Mouse (Mus musculus): Measurements from ENCODE around the gene Idi2.
A peak's percentile ranks its signal among the peaks of the same experiment; 100 is the strongest.
"Not testable (repeated sequence)": the region's sequence is repeated elsewhere in the genome, so short reads cannot be mapped to it uniquely, and the experiment has no call there.

Idi2 gene

GRCm38 (mm10) chr13:8952563-8952962 is at the start of gene Idi2:
TSS of gene Idi2 (plus strand) at chr13:8952863.
- not testable (repeated sequence) for DNase-seq

- DNase-seq: not testable (repeated sequence)
These were observed 46.7 kb upstream of the Idi2 start for GRCm38 (mm10) chr13:8905986-8906385.

DNA sequence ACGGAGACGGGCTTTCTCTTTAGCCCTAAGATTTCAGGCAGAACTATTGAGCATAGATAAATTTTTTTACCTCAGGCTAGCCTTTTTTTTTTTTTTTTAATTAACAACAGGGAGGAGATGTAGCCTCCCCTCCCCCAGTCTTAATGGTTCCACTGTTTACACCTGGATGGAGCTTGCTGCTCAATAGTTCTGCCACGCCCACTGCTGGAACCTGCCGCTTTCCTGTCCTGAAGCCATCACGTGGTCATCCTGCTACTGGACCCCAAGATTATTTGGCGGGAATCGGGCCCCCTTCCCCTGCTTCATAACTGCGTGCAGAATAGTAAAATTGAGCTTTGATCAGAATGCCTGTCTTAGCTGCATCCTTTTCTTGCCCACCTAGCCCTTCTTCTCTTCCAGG is 38.8 kb upstream of the Idi2 start:
- DNase-seq: not testable (repeated sequence)

GRCm38 (mm10) chr13:8933499-8933898 is 19.2 kb upstream of the Idi2 start:
- no peak for DNase-seq

DNA sequence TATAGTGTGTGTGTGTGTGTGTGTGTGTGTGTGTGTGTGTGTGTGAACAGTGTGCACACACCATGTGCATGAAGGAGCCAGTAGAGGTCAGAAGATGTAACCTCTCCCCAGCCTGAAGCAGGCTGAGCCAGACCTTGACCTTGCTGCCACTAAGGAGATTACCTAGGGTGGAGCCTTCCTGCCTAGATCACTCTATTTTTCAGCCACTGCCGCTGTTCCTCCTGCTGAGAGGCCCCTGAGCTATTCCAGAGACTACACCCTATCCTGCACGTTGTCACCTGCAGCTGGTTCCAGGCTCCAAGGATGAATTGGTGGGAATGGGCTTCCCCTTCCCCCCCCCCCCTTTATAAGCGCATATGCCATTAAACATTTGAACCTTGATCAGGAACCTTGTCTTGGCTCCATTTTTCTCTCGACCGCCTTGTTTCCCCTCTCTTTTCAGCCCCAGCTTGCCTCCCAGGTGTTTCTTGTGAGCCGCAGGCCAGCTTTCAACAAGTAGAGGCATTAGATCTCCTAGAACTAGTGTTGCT is 15.0 kb upstream of the Idi2 start:
- not testable (repeated sequence) for DNase-seq

- DNase-seq: not testable (repeated sequence)
These were observed 11.6 kb upstream of the Idi2 start for GRCm38 (mm10) chr13:8941110-8941509.

GRCm38 (mm10) chr13:8941701-8942100 is 11.0 kb upstream of the Idi2 start:
- DNase-seq: not testable (repeated sequence)

DNA sequence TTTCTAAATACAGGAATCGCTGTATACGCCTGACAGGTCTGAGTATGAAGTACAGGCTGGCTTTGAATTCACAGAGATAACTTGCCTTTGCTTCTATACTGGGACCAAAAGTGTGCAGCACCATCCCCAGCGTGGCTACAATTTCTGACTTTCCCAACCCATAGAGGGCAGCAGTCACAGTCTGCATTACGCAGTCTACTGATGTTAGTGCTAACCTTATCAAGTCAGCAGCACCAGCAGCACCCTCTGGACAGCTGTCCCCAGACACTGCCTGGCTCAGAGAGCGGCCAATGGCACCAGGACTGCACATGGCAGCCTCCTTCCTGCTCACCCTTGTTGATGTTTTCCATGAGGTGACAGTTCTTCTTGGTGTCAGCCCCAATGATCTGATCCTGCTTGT is 8.8 kb upstream of the Idi2 start:
- DNase-seq: not testable (repeated sequence)

DNA sequence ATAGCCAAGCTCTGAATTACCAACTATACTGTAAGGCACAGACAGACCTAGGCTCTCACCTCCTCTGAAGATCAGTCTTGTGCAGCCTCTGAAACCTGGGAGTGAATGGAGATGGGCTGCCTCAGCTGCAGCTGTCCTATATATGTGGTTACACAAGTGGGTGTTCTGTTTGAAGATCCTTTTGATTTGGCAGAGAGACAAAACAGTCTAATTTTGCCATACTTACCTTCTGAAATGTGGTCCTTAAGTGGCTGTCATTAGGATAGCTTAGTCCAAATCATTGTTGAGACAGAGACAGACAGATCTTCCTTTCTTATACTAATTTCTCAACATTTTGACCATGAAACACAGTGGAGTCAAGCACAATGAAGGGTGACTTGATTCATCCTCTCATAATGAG is 4.5 kb upstream of the Idi2 start, which contains the start of gene Gm9745:
Gene Gm9745 (minus strand): TSS at position 101 of the 400 bp plus-strand sequence.
- not testable (repeated sequence) for DNase-seq

DNA sequence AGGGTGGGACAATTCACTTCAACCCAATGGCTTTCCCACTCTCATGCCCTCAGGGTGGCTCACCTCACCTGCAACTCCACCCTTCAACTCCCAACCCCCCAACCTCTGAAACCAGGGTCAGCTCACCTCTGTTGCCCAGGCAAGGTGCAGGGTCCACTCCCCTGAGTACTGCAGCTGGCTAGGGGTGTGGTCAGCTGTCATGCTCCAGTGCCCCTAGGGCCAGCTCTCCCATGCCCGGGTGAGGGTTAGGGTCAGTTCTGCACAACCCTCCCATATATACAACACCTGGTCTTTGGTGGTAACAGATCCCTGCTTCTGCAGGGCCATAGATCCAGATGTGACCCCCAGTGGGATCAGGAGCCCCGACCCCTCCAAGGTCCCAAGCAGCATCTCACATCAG is 2.5 kb downstream of the Idi2 start:
- DNase-seq: not testable (repeated sequence)

- DNase-seq: not testable (repeated sequence)
These were observed 4.2 kb downstream of the Idi2 start for GRCm38 (mm10) chr13:8956873-8957272.

GRCm38 (mm10) chr13:8959058-8959457 is 6.4 kb downstream of the Idi2 start:
- not testable (repeated sequence) for DNase-seq

DNA sequence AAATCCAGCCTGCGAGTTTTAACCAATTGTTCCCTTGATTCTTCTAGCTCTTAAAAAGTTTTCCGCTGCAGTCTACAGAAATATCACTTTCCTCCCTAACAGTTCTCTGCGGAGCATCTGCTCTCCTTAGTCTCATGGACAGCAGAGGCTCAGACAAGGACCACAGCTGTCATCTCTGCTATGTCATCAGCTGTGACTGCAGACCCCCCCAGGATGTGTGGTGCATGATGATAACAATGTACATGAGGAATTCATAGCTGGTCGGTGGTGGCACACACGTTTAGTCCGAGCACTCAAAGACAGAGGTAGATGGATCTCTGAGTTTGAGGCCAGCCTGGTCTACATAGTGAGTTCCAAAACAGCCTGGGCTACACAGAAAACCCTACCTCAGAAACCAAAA is 6.9 kb downstream of the Idi2 start:
- not testable (repeated sequence) for DNase-seq

GRCm38 (mm10) chr13:8961128-8961888 is 8.6 kb downstream of the Idi2 start:
- not testable (repeated sequence) for DNase-seq

- not testable (repeated sequence) for DNase-seq
These were observed 9.6 kb downstream of the Idi2 start for GRCm38 (mm10) chr13:8962266-8962665.

DNA sequence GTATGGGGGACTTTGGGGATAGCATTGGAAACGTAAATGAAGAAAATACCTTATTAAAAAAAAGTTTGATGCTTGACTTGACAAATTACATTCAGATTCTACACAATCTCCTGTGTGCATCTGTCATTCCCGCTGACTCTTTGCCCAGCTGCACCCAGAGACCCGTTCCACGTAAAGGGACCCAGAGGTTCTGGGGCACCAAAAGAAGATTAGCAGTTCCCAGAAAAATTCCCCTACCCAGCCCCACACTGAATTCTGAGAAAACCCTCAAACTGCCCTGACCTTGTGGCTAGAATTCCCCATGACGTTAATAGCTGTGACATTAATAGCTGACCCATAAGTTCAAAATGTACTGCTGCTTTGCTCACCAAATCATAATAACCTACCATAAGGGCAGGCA is 12.6 kb downstream of the Idi2 start:
- DNase-seq: no peak

DNA sequence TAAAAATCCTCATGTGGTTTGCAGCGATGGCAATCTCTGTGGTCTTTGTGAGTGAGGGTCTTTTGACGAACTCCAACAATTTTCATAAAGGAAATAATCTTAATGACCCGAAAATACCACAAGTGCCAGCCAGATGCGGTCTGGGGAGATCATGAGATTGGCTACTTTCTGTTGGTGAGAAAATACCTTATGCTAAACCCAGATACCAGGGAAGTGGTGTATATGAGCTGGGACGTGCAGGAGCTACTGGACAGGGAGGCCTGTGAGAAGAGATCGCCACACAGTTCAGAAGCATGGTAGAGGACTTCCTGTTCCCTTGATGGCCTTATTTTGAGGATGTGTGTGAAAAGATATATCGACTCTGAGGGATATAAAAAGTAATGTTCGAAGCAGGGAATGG is 15.1 kb downstream of the Idi2 start:
- no peak for DNase-seq

DNA sequence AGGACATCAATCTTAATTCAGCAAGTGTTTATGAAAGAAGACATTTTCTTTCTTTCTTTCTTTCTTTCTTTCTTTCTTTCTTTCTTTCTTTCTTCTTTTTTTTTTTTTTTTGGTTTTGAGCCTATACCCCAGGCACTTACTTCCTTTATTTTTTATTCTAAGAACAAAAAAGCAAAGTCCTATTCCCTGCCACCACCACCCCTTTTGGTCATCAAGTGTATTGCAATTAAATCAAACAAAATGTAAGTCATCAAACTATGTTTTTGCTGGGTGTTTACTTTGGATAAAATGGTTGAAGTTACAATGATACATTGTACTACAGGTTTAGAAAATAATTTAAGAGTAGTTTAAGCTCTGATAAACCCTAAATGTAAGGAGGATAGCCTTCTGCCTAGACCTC is 19.7 kb downstream of the Idi2 start:
- DNase-seq: no peak

GRCm38 (mm10) chr13:8972972-8973371 is 20.3 kb downstream of the Idi2 start:
- no peak for DNase-seq

GRCm38 (mm10) chr13:8992231-8992630 is 39.6 kb downstream of the Idi2 start:
- DNase-seq: no peak

DNA sequence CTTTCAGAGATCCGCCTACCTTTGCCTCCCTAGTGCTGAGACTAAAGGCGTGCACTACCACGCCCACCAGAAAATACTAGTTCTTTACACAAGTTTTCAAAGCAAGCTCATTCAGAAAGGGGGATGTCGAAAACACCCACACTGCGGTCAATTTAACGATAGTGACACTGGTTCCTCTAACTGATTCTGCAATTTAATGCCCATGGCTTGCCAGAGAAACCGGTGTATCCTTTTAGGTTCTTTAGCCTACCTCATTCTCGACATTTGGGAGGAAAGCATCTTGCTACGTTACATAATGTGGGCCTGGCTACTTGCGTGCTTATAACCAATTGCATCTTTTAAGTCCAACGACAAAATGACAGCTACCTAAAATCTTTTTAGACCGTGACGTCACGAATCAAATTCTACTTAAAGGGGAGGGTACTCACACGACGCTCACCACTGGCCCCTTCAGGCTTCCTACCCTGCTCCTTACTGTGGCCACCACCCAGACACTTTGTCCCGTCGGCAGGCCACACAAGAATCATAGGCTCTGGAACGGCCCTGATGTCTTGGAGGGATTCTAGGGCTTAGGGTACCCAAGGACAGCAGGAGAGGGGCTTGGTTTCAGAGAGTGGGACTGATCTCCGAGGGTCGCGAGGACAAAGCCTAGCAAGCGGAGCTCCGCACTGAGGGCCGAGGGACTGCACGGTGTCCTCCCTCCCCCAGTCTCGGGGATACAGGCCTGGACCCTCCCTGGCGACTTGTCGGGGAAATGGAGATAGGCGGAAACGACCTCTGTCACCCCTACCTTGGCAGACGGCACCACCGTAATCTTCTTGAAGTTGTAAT is 42.7 kb downstream of the Idi2 start:
- DNase-seq: no peak

GRCm38 (mm10) chr13:8995990-8996786 is 43.5 kb downstream of the Idi2 start, which contains the start of gene Gtpbp4:
TSS of gene Gtpbp4 (minus strand) at chr13:8996083.
- peak; percentile 91 to 94 for DNase-seq

GRCm38 (mm10) chr13:8997221-8997620 is 44.6 kb downstream of the Idi2 start:
- not testable (repeated sequence) for DNase-seq

All from thymus, adult 18-20 months (tissue).